Comparison of ENCODE assay signal across 17 mouse cellular contexts in genomic region chr10:99302051-99302450, GRCm38 (mm10). TPM values are rescaled to one million over a fixed set of nuclear protein-coding genes. Genes with fewer than 3 reads are reported as not detected.
DNase-seq lines count a peak whose midpoint lies in the region; ATAC-seq and TF ChIP-seq lines count a peak whose summit lies in the region.
"Had no signal": no experiment of that assay in that cellular context is flagged by ENCODE, and none has a peak within 500 bp of the region (broad histone marks: within the 10 kb centered on the region; RNA-seq: fewer than 3 reads in every experiment).

No protein-coding gene starts in this region.

- no peak overlapping the region for H3K4me2 ChIP-seq in heart, postnatal 0 days (ENCODE audit: low read depth, low read length)
- H3K4me2 ChIP-seq in lung, postnatal 0 days (replicated peaks; ENCODE audit: low read depth, low read length): no peak overlapping the region
- no peak overlapping the region for H3K4me2 ChIP-seq in intestine, embryonic 15.5 days (replicated peaks)
- H3K4me2 ChIP-seq: forebrain, embryonic 12.5 days; limb, embryonic 12.5 days had no signal

- H3K27ac ChIP-seq in heart, postnatal 0 days (ENCODE audit: low read depth): no peak overlapping the region
- H3K27ac ChIP-seq in lung, postnatal 0 days (ENCODE audit: low read length): no peak overlapping the region
- no peak overlapping the region for H3K27ac ChIP-seq in intestine, embryonic 15.5 days
- H3K27ac ChIP-seq: forebrain, embryonic 12.5 days; layer of hippocampus, adult 2 months; limb, embryonic 12.5 days; liver, embryonic 14.5 days; stomach, postnatal 0 days had no signal

- DNase-seq in heart, postnatal 0 days (ENCODE audit: low spot score): peak; percentile 26
- DNase-seq in heart, postnatal 4 days: no peak
- DNase-seq in lung, postnatal 0 days (ENCODE audit: low spot score): peak; percentile 78
- no peak for DNase-seq in lung, postnatal 4 days
- DNase-seq in neural tube, embryonic 10.5 days (ENCODE audit: extremely low spot score, low spot score): no peak
- DNase-seq: cerebellum, adult 11 months; heart, postnatal 36 days; right cerebral cortex, adult 18-20 months; thymus, postnatal 14 days had no signal

- H3K9me3 ChIP-seq in heart, postnatal 0 days (replicated peaks; ENCODE audit: control insufficient read depth, low read length): no peaks in the 10 kb centered on the region
- H3K9me3 ChIP-seq in lung, postnatal 0 days (ENCODE audit: low read length): no peaks in the 10 kb centered on the region
- no peaks in the 10 kb centered on the region for H3K9me3 ChIP-seq in intestine, embryonic 15.5 days
- H3K9me3 ChIP-seq: forebrain, embryonic 12.5 days; limb, embryonic 12.5 days had no signal

- no peaks in the 10 kb centered on the region for H3K4me1 ChIP-seq in heart, postnatal 0 days (ENCODE audit: control insufficient read depth, insufficient read depth)
- H3K4me1 ChIP-seq in lung, postnatal 0 days (ENCODE audit: insufficient read depth, low read depth, low read length): peaks cover 5% of the 10 kb centered on the region; the same call in 1 of the 2 replicates
- H3K4me1 ChIP-seq in intestine, embryonic 15.5 days (replicated peaks): peaks cover 11% of the 10 kb centered on the region; the same call in 1 of the 2 replicates

- no peak overlapping the region for H3K4me3 ChIP-seq in heart, postnatal 0 days (ENCODE audit: low read depth, low read length)
- no peak overlapping the region for H3K4me3 ChIP-seq in lung, postnatal 0 days (ENCODE audit: low read depth, low read length)
- H3K4me3 ChIP-seq in intestine, embryonic 15.5 days (replicated peaks): no peak overlapping the region
- H3K4me3 ChIP-seq: forebrain, embryonic 12.5 days; layer of hippocampus, adult 2 months; limb, embryonic 12.5 days had no signal

- no peak overlapping the region for H3K9ac ChIP-seq in heart, postnatal 0 days (replicated peaks; ENCODE audit: low read depth, low read length)
- no peak overlapping the region for H3K9ac ChIP-seq in lung, postnatal 0 days (replicated peaks; ENCODE audit: low read depth)
- H3K9ac ChIP-seq in intestine, embryonic 15.5 days: no peak overlapping the region
- H3K9ac ChIP-seq: forebrain, embryonic 12.5 days; limb, embryonic 12.5 days; liver, embryonic 14.5 days had no signal

- no peaks in the 10 kb centered on the region for H3K27me3 ChIP-seq in heart, postnatal 0 days (ENCODE audit: control insufficient read depth, insufficient read depth, low read length)
- no peaks in the 10 kb centered on the region for H3K27me3 ChIP-seq in lung, postnatal 0 days (replicated peaks; ENCODE audit: insufficient read depth, low read length)
- no peaks in the 10 kb centered on the region for H3K27me3 ChIP-seq in intestine, embryonic 15.5 days (replicated peaks)
- H3K27me3 ChIP-seq: limb, embryonic 12.5 days had no signal

- no peak for TF ChIP-seq EP300 in heart, postnatal 0 days (IDR thresholded peaks at IDR 0.05; ENCODE audit: low read depth)
- peak; percentile 10; the same call in 1 of the 2 replicates for TF ChIP-seq EP300 in lung, postnatal 0 days (IDR thresholded peaks at IDR 0.05)

- WGBS in heart, postnatal 0 days: 40% methylated on average over 4 of the region's 4 CpGs
- 36% methylated on average over 4 of the region's 4 CpGs for WGBS in lung, postnatal 0 days
- 45% methylated on average over 4 of the region's 4 CpGs for WGBS in intestine, embryonic 15.5 days

- no peak for TF ChIP-seq CTCF in heart, postnatal 0 days (IDR thresholded peaks at IDR 0.05; ENCODE audit: low read depth)
- no peak for TF ChIP-seq CTCF in lung, postnatal 0 days (IDR thresholded peaks at IDR 0.05)

- no peaks in the 10 kb centered on the region for H3K36me3 ChIP-seq in heart, postnatal 0 days (replicated peaks; ENCODE audit: control insufficient read depth, insufficient read depth, low read length)
- no peaks in the 10 kb centered on the region for H3K36me3 ChIP-seq in lung, postnatal 0 days (ENCODE audit: insufficient read depth, low read length)
- H3K36me3 ChIP-seq in intestine, embryonic 15.5 days: no peaks in the 10 kb centered on the region
- H3K36me3 ChIP-seq: forebrain, embryonic 12.5 days; limb, embryonic 12.5 days had no signal

- ATAC-seq in heart, postnatal 0 days (ENCODE audit: insufficient read depth, low read depth): no peak
- ATAC-seq in lung, postnatal 0 days: no peak
- peak; percentile 96 for ATAC-seq in granulocyte monocyte progenitor cell, adult 5-6 weeks (replicated peaks; ENCODE audit: poor library complexity, severe bottlenecking)
- peak; percentile 58; the same call in 1 of the 2 replicates for ATAC-seq in neutrophil, adult 5-6 weeks (ENCODE audit: extremely low read depth, insufficient number of reproducible peaks, low FRiP score, poor library complexity, severe bottlenecking)
- no peak for ATAC-seq in intestine, embryonic 15.5 days

RNA-seq across cellular contexts. Expression of gene Dusp6, which starts 39.0 kb away (rescaled TPM):
- total RNA-seq in heart, postnatal 0 days (2014; rRNA removed; ENCODE audit: low replicate concordance): 59.8 and 73.6 TPM in 2 replicates
- polyA plus RNA-seq in heart, postnatal 0 days (2015; fragmentation: Nextera tagmentation; extraction: Ambion mirVana): 23.2 and 25.8 TPM in 2 replicates
- total RNA-seq in heart, postnatal 4 days (2021): 10 to 100 TPM; 37.0 to 38.2 TPM
- 49.7 and 63.2 TPM in 2 replicates for polyA plus RNA-seq in lung, postnatal 0 days (2015; fragmentation: Nextera tagmentation; extraction: Ambion mirVana)
- total RNA-seq in granulocyte monocyte progenitor cell, adult 5-6 weeks (2014; fragmentation: Nextera tagmentation): 11.6 and 12.2 TPM in 2 replicates
- total RNA-seq in granulocyte monocyte progenitor cell, adult 5-6 weeks (2017): 20.0 and 26.9 TPM in 2 replicates
- 136 and 143 TPM in 2 replicates for total RNA-seq in neutrophil, adult 5-6 weeks (2017)
- 33.5 and 38.1 TPM in 2 replicates for polyA plus RNA-seq in intestine, embryonic 15.5 days (2015; fragmentation: Nextera tagmentation; extraction: Ambion mirVana)

Comparison
In these comparisons a context has a peak if more than half of its experiments do, and no peak if none do; other contexts are left out.
1. DNase-seq: peak in heart, postnatal 0 days (single experiment) and lung, postnatal 0 days (single experiment); none in heart, postnatal 4 days (single experiment), lung, postnatal 4 days (0 of 2) and neural tube, embryonic 10.5 days (single experiment).
2. ATAC-seq: peak in granulocyte monocyte progenitor cell, adult 5-6 weeks (single experiment) and neutrophil, adult 5-6 weeks (single experiment); none in heart, postnatal 0 days (single experiment), lung, postnatal 0 days (single experiment) and intestine, embryonic 15.5 days (single experiment).